Mouse (Mus musculus): ENCODE results near the gene Fars2. TPM values are rescaled to one million over a fixed set of nuclear protein-coding genes. Genes with fewer than 3 reads are reported as not detected.
"Not testable (repeated sequence)": the region's sequence is repeated elsewhere in the genome, so short reads cannot be mapped to it uniquely, and the experiment has no call there.

Gene Fars2
- polyA plus RNA-seq, 1 experiment from 2014 or later: 31.4 TPM

- no peak for DNase-seq (ENCODE audit: low read depth, low spot score)
- CTCF ChIA-PET: no interaction called here
- POLR2A ChIA-PET: no interaction called here
- H3K27me3 ChIP-seq: no peaks in the 10 kb centered on the region
- no peak for TF ChIP-seq CTCF (IDR thresholded peaks at IDR 0.05)
- no peak for ATAC-seq
- in situ Hi-C loops (cut with MboI; ENCODE audit: low pct_unique_long_range_greater_than_20kb): no loop called here
Observed at GRCm38 (mm10) chr13:36140247-36141016, 23.2 kb downstream of the Fars2 start.

- ATAC-seq (no peak), DNase-seq (ENCODE audit: low read depth, low spot score) (no peak)
- ChIA-PET CTCF (no interaction called here), POLR2A (no interaction called here)
- in situ Hi-C loops (cut with MboI; ENCODE audit: low pct_unique_long_range_greater_than_20kb): no loop called here
- H3K27me3 ChIP-seq: no peaks in the 10 kb centered on the region
- no peak for TF ChIP-seq CTCF (IDR thresholded peaks at IDR 0.05)
Observed at GRCm38 (mm10) chr13:36145601-36146000, 28.4 kb downstream of the Fars2 start.

- DNase-seq (ENCODE audit: low read depth, low spot score) (no peak), ATAC-seq (no peak)
- in situ Hi-C loops (cut with MboI; ENCODE audit: low pct_unique_long_range_greater_than_20kb): no loop called here
- H3K27me3 ChIP-seq: no peaks in the 10 kb centered on the region
- CTCF ChIA-PET: interaction anchor here (1.3 to 1.4 kb wide), 2 partner anchors 10 to 12 kb away, joined by 4 read pairs; no protein-coding TSS in a partner anchor
- TF ChIP-seq CTCF (IDR thresholded peaks at IDR 0.05): no peak
- POLR2A ChIA-PET: interaction anchor here (0.5 to 1.3 kb wide), 2 partner anchors 18 to 45 kb away, joined by 4 to 8 read pairs; no protein-coding TSS in a partner anchor
Observed at GRCm38 (mm10) chr13:36149175-36149939, 32.1 kb downstream of the Fars2 start.

GRCm38 (mm10) chr13:36150272-36150671 is 33.1 kb downstream of the Fars2 start:
- ATAC-seq (no peak), DNase-seq (ENCODE audit: low read depth, low spot score) (no peak)
- CTCF ChIA-PET: interaction anchor here (1.3 kb wide), 1 partner anchor 10 kb away, joined by 4 read pairs; no protein-coding TSS in a partner anchor
- in situ Hi-C loops (cut with MboI; ENCODE audit: low pct_unique_long_range_greater_than_20kb): no loop called here
- H3K27me3 ChIP-seq: no peaks in the 10 kb centered on the region
- no peak for TF ChIP-seq CTCF (IDR thresholded peaks at IDR 0.05)
- POLR2A ChIA-PET: no interaction called here

- in situ Hi-C loops (cut with MboI; ENCODE audit: low pct_unique_long_range_greater_than_20kb): no loop called here
Observed at GRCm38 (mm10) chr13:36152728-36153498, 35.7 kb downstream of the Fars2 start.

GRCm38 (mm10) chr13:36156340-36156931 is 39.2 kb downstream of the Fars2 start:
- ChIA-PET POLR2A (no interaction called here), CTCF (interaction anchor here (1.4 kb wide), 1 partner anchor 38 kb away, joined by 4 read pairs; no protein-coding TSS in a partner anchor)
- in situ Hi-C loops (cut with MboI; ENCODE audit: low pct_unique_long_range_greater_than_20kb): no loop called here
- ATAC-seq (no peak), DNase-seq (ENCODE audit: low read depth, low spot score) (no peak)
- no peaks in the 10 kb centered on the region for H3K27me3 ChIP-seq
- no peak for TF ChIP-seq CTCF (IDR thresholded peaks at IDR 0.05)

More at GRCm38 (mm10) chr13:36152728-36153498, 35.7 kb downstream of the Fars2 start:
- DNase-seq (ENCODE audit: low read depth, low spot score): no peak
- ChIA-PET CTCF (no interaction called here), POLR2A (no interaction called here)
- H3K27me3 ChIP-seq: no peaks in the 10 kb centered on the region
- no peak for TF ChIP-seq CTCF (IDR thresholded peaks at IDR 0.05)
- ATAC-seq: no peak

GRCm38 (mm10) chr13:36163411-36163810 is 46.2 kb downstream of the Fars2 start:
- DNase-seq (ENCODE audit: low read depth, low spot score) (no peak), ATAC-seq (no peak)
- H3K27me3 ChIP-seq: no peaks in the 10 kb centered on the region
- POLR2A ChIA-PET: no interaction called here
- in situ Hi-C loops (cut with MboI; ENCODE audit: low pct_unique_long_range_greater_than_20kb): no loop called here
- CTCF ChIA-PET: interaction anchor here (0.9 kb wide), 1 partner anchor 11 kb away, joined by 3 read pairs; no protein-coding TSS in a partner anchor
- no peak for TF ChIP-seq CTCF (IDR thresholded peaks at IDR 0.05)

- no peak for DNase-seq (ENCODE audit: low read depth, low spot score)
Observed at GRCm38 (mm10) chr13:36163898-36164297, 46.7 kb downstream of the Fars2 start.

GRCm38 (mm10) chr13:36172981-36173380 is 55.8 kb downstream of the Fars2 start:
- POLR2A ChIA-PET; DNase-seq (ENCODE audit: low read depth, low spot score); CTCF ChIA-PET; ATAC-seq; in situ Hi-C loops (cut with MboI; ENCODE audit: low pct_unique_long_range_greater_than_20kb); H3K27me3 ChIP-seq: not testable (repeated sequence)

More at GRCm38 (mm10) chr13:36163898-36164297, 46.7 kb downstream of the Fars2 start:
- no peak for TF ChIP-seq CTCF (IDR thresholded peaks at IDR 0.05)
- in situ Hi-C loops (cut with MboI; ENCODE audit: low pct_unique_long_range_greater_than_20kb): no loop called here
- ChIA-PET POLR2A (no interaction called here), CTCF (interaction anchor here (0.9 kb wide), 1 partner anchor 10 kb away, joined by 3 read pairs; no protein-coding TSS in a partner anchor)
- no peaks in the 10 kb centered on the region for H3K27me3 ChIP-seq
- no peak for ATAC-seq

GRCm38 (mm10) chr13:36174101-36174500 is 56.9 kb downstream of the Fars2 start:
- TF ChIP-seq CTCF (IDR thresholded peaks at IDR 0.05): no peak
- POLR2A ChIA-PET: no interaction called here
- DNase-seq (ENCODE audit: low read depth, low spot score): no peak
- ATAC-seq: no peak
- in situ Hi-C loops (cut with MboI; ENCODE audit: low pct_unique_long_range_greater_than_20kb): no loop called here
- CTCF ChIA-PET: interaction anchor here (1.0 kb wide), 1 partner anchor 11 kb away, joined by 3 read pairs; no protein-coding TSS in a partner anchor
- no peaks in the 10 kb centered on the region for H3K27me3 ChIP-seq

Data from Patski (cell line).